Mouse (Mus musculus) liver, embryonic 14.5 days (tissue): ENCODE measurements at regions not wholly inside any gene's neighbourhood (a gene's known extent, or its start where the extent isn't known, plus 50 kb on each side); places are given as distances from the start of the nearest gene placed in this dataset.
A peak's percentile ranks its signal among the peaks of the same experiment; 100 is the strongest.

ENCODE experiments used
- ATAC-seq: fragments of 200-750 bp; cut with Nextera tagmentation; 2 replicates; pipeline ENCODE4 v1.8.0; 2017; ENCODE audit warnings: moderate number of reproducible peaks, mild to moderate bottlenecking, moderate library complexity; ENCODE audit not compliant: insufficient read depth
- DNase-seq, 3 experiments: peaks; one replicate each; pipeline ENCODE4 v3.0.0-alpha.2; 2012 to 2013; ENCODE audit warnings: low read depth in 3 of 3, low spot score in 3 of 3
- H3K27ac ChIP-seq: fragments of 300-500 bp; sonication (generic); 2 replicates; pipeline ENCODE4 v1.5.1; 2014; ENCODE audit warnings: moderate library complexity, mild to moderate bottlenecking, control low read depth, inconsistent platforms
- H3K27me3 ChIP-seq: fragments of 300-500 bp; sonication (generic); 2 replicates; pipeline ENCODE4 v1.6.1; 2014; ENCODE audit warnings: mild to moderate bottlenecking, low read length, moderate library complexity; ENCODE audit not compliant: control insufficient read depth, insufficient read depth
- H3K36me3 ChIP-seq: fragments of 300-500 bp; sonication (generic); replicated peaks from 2 replicates; pipeline ENCODE4 v1.6.1; 2014; ENCODE audit warnings: low read depth; ENCODE audit not compliant: control insufficient read depth, insufficient read depth
- H3K4me1 ChIP-seq, 2 experiments: fragments of 200-500 bp in 1 of 2; fragments of 300-500 bp in 1 of 2; sonication (generic) in 1 of 2; replicated peaks; 2 replicates each; pipeline ENCODE4 v1.6.1; 2012 to 2014; ENCODE audit warnings: antibody characterized with exemption in 1 of 2, inconsistent platforms in 1 of 2, low read length in 1 of 2; ENCODE audit not compliant: control insufficient read depth in 2 of 2, insufficient read depth in 2 of 2
- H3K4me2 ChIP-seq: fragments of 300-500 bp; sonication (generic); 2 replicates; pipeline ENCODE4 v1.6.1; 2014; ENCODE audit warnings: low read depth, mild to moderate bottlenecking, control low read depth, moderate library complexity
- H3K4me3 ChIP-seq, 2 experiments: fragments of 200-500 bp in 1 of 2; fragments of 300-500 bp in 1 of 2; sonication (generic) in 1 of 2; 2 replicates each; pipeline ENCODE4 v1.5.1; 2012 to 2014; ENCODE audit warnings: low read depth in 2 of 2, low read length in 2 of 2, mild to moderate bottlenecking in 2 of 2, control low read depth in 1 of 2, inconsistent platforms in 1 of 2, moderate library complexity in 1 of 2; ENCODE audit not compliant: insufficient read depth in 1 of 2
- H3K9ac ChIP-seq: fragments of 300-500 bp; sonication (generic); replicated peaks from 2 replicates; pipeline ENCODE4 v1.6.1; 2014; ENCODE audit warnings: mild to moderate bottlenecking, control low read depth, moderate library complexity
- H3K9me3 ChIP-seq: fragments of 300-500 bp; sonication (generic); 2 replicates; pipeline ENCODE4 v1.6.1; 2016; ENCODE audit warnings: low read length, mixed read lengths; ENCODE audit not compliant: control insufficient read depth
- CTCF ChIP-seq: IDR thresholded peaks from 2 replicates; pipeline ENCODE4 v1.5.1; 2016; ENCODE audit warnings: antibody characterized with exemption, low read depth, control low read depth
- EP300 ChIP-seq: IDR thresholded peaks from 2 replicates; pipeline ENCODE4 v1.6.1; 2016; ENCODE audit warnings: antibody characterized with exemption, low read depth
- WGBS: fragments of 180-500 bp; shearing (Covaris S2); extraction: QIAGEN DNeasy Blood & Tissue Kit; methylation state at CpG from one replicate; pipeline ENCODE4 v1.1.7; 2014; ENCODE audit not compliant: insufficient replicate concordance; 5-methylcytosine and 5-hydroxymethylcytosine counted together

GRCm38 (mm10) chr3:106879994-106880393 lies 53.9 kb upstream of the Olfr266 start:
- no peaks in the 10 kb centered on the region for H3K4me1 ChIP-seq
- no peak overlapping the region for H3K4me2 ChIP-seq
- no peak overlapping the region for H3K4me3 ChIP-seq
- no peak for DNase-seq
- H3K9ac ChIP-seq = no peak overlapping the region
- H3K9me3 ChIP-seq = no peaks in the 10 kb centered on the region
- no peak overlapping the region for H3K27ac ChIP-seq
- TF ChIP-seq CTCF (no peak), EP300 (no peak)
- H3K36me3 ChIP-seq = no peaks in the 10 kb centered on the region
- no peak for ATAC-seq
- no peaks in the 10 kb centered on the region for H3K27me3 ChIP-seq

GRCm38 (mm10) chr3:106903198-106903597 lies 77.1 kb upstream of the Olfr266 start:
- DNase-seq (no peak), ATAC-seq (no peak)
- no peaks in the 10 kb centered on the region for H3K9me3 ChIP-seq
- TF ChIP-seq CTCF = 0 out of 2 replicates have a peak, but pooled peaks have one; percentile 9
- TF ChIP-seq EP300 = no peak
- no peak overlapping the region for H3K4me2 ChIP-seq
- no peak overlapping the region for H3K27ac ChIP-seq
- no peak overlapping the region for H3K4me3 ChIP-seq
- H3K36me3 ChIP-seq = no peaks in the 10 kb centered on the region
- no peak overlapping the region for H3K9ac ChIP-seq
- H3K4me1 ChIP-seq = no peaks in the 10 kb centered on the region
- WGBS = 31% methylated on average over 2 of the region's 2 CpGs
- no peaks in the 10 kb centered on the region for H3K27me3 ChIP-seq

- Histone ChIP-seq H3K36me3 (no peaks in the 10 kb centered on the region), H3K27me3 (no peaks in the 10 kb centered on the region), H3K4me3 (no peak overlapping the region), H3K4me1 (no peaks in the 10 kb centered on the region), H3K4me2 (no peak overlapping the region), H3K9me3 (no peaks in the 10 kb centered on the region), H3K9ac (no peak overlapping the region), H3K27ac (no peak overlapping the region)
- ATAC-seq (no peak), DNase-seq (no peak)
- WGBS = 51% methylated on average over 3 of the region's 3 CpGs
- TF ChIP-seq CTCF = no peak
- no peak for TF ChIP-seq EP300
Measured at GRCm38 (mm10) chr3:106906668-106907067, 80.6 kb upstream of the Olfr266 start.

- no peak for ATAC-seq
- Histone ChIP-seq H3K4me2 (no peak overlapping the region), H3K27ac (no peak overlapping the region), H3K27me3 (no peaks in the 10 kb centered on the region), H3K4me3 (no peak overlapping the region), H3K9me3 (no peaks in the 10 kb centered on the region; the same call in 1 of the 2 replicates), H3K4me1 (no peaks in the 10 kb centered on the region), H3K36me3 (no peaks in the 10 kb centered on the region), H3K9ac (no peak overlapping the region)
- TF ChIP-seq EP300 (no peak), CTCF (no peak)
- DNase-seq = no peak
Measured at GRCm38 (mm10) chr3:106936067-106936466, 99.9 kb upstream of the Kcna3 start.

DNA sequence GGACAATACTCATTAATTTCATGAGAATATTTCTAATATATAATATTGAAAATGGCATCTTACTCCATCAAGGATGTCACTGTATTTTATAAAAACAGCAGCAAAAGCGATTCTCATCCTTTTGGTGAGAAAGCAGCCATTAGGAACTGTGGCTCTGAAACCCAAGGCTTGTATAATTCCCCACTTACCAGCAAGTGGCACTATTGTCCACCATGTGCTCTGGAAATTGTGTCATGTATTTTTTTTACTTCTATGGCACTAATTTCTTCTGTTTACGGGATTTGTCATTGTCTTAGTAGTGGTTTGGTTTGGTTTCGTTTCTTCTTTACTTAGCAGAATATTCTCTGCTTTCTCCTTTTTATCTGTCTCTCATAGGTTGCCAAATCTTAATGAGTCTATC lies 95.9 kb upstream of the Kcna3 start:
- DNase-seq (no peak), ATAC-seq (no peak)
- 38% methylated on average over 3 of the region's 3 CpGs for WGBS
- Histone ChIP-seq H3K4me2 (no peak overlapping the region), H3K9ac (no peak overlapping the region), H3K36me3 (no peaks in the 10 kb centered on the region), H3K4me3 (no peak overlapping the region), H3K4me1 (no peaks in the 10 kb centered on the region), H3K27me3 (no peaks in the 10 kb centered on the region), H3K27ac (no peak overlapping the region), H3K9me3 (no peaks in the 10 kb centered on the region)
- no peak for TF ChIP-seq EP300
- TF ChIP-seq CTCF = no peak
